Mouse (Mus musculus) midbrain, embryonic 11.5 days (tissue): ENCODE results near the gene Ccdc103. TPM values are rescaled to one million over a fixed set of nuclear protein-coding genes. Genes with fewer than 3 reads are reported as not detected.
A peak's percentile ranks its signal among the peaks of the same experiment; 100 is the strongest.

Source experiments
- ATAC-seq: fragments of 200-750 bp; cut with Nextera tagmentation; 2 replicates; pipeline ENCODE4 v1.8.0; 2017; ENCODE audit warnings: moderate TSS enrichment, moderate library complexity; ENCODE audit not compliant: low FRiP score
- DNase-seq: peaks from one replicate; pipeline ENCODE4 v3.0.0; 2015; ENCODE audit warnings: low spot score; ENCODE audit errors: missing footprints
- H3K27ac ChIP-seq: fragments of 300-500 bp; sonication (generic); 2 replicates; pipeline ENCODE4 v1.5.1; 2014; ENCODE audit warnings: low read depth, low read length
- H3K27me3 ChIP-seq: fragments of 300-500 bp; sonication (generic); 2 replicates; pipeline ENCODE4 v1.6.1; 2014; ENCODE audit warnings: mild to moderate bottlenecking, low read length, moderate library complexity, mixed read lengths; ENCODE audit not compliant: control insufficient read depth, insufficient read depth
- H3K36me3 ChIP-seq: fragments of 300-500 bp; sonication (generic); 2 replicates; pipeline ENCODE4 v1.6.1; 2014; ENCODE audit warnings: mild to moderate bottlenecking, low read length, moderate library complexity, mixed read lengths; ENCODE audit not compliant: control insufficient read depth, insufficient read depth
- H3K4me1 ChIP-seq: fragments of 300-500 bp; sonication (generic); 2 replicates; pipeline ENCODE4 v1.6.1; 2014; ENCODE audit warnings: low read length; ENCODE audit not compliant: control insufficient read depth, insufficient read depth
- H3K4me2 ChIP-seq: fragments of 300-500 bp; sonication (generic); 2 replicates; pipeline ENCODE4 v1.6.1; 2014; ENCODE audit warnings: mild to moderate bottlenecking, moderate library complexity
- H3K4me3 ChIP-seq: fragments of 300-500 bp; sonication (generic); 2 replicates; pipeline ENCODE4 v1.5.1; 2014; ENCODE audit warnings: low read depth, low read length
- H3K9ac ChIP-seq: fragments of 300-500 bp; sonication (generic); 2 replicates; pipeline ENCODE4 v1.6.1; 2014; ENCODE audit warnings: low read length
- H3K9me3 ChIP-seq: fragments of 300-500 bp; sonication (generic); 2 replicates; pipeline ENCODE4 v1.6.1; 2016; ENCODE audit warnings: low read length; ENCODE audit not compliant: control insufficient read depth
- WGBS: fragments of 180-500 bp; shearing (Covaris S2); extraction: QIAGEN DNeasy Blood & Tissue Kit; methylation state at CpG from one replicate; pipeline ENCODE4 v1.1.7; 2014; 5-methylcytosine and 5-hydroxymethylcytosine counted together
- polyA plus RNA-seq: library from polyadenylated mRNA; unstranded; fragments of >200 nt; fragmentation: Nextera tagmentation; extraction: Ambion mirVana; gene quantifications from 2 replicates; pipeline ENCODE4 v1.2.1, GENCODE M21; 2014

Ccdc103 gene
- polyA plus RNA-seq = 1.6 and 1.9 TPM in 2 replicates

GRCm38 (mm10) chr11:102880585-102881313 lies at the start of gene Ccdc103, which contains the start of gene Eftud2:
Gene Ccdc103, plus strand, starts transcription at chr11:102881204.
Gene Eftud2, minus strand, starts transcription at chr11:102880985.
- Histone ChIP-seq H3K4me1 (peaks cover 16% of the 10 kb centered on the region), H3K9me3 (no peaks in the 10 kb centered on the region), H3K9ac (peak within 1 kb of the TSS; percentile 83), H3K27ac (peak within 1 kb of the TSS; percentile 41), H3K36me3 (peaks cover 7% of the 10 kb centered on the region), H3K4me2 (peak within 1 kb of the TSS; percentile 63), H3K4me3 (peak within 1 kb of the TSS; percentile 75), H3K27me3 (no peaks in the 10 kb centered on the region)
- DNase-seq (peak; percentile 100), ATAC-seq (peak; percentile 93)
- WGBS = under 1% methylated on average over 62 of the region's 62 CpGs

GRCm38 (mm10) chr11:102832700-102833297 lies 48.2 kb upstream of the Ccdc103 start:
- no peak for DNase-seq
- peaks cover 5% of the 10 kb centered on the region; the same call in 1 of the 2 replicates for H3K36me3 ChIP-seq
- H3K9ac ChIP-seq = no peak overlapping the region
- no peak for ATAC-seq
- no peaks in the 10 kb centered on the region for H3K4me1 ChIP-seq
- 74% methylated on average over 18 of the region's 18 CpGs for WGBS
- H3K27me3 ChIP-seq = no peaks in the 10 kb centered on the region
- no peak overlapping the region for H3K4me2 ChIP-seq
- H3K4me3 ChIP-seq = no peak overlapping the region
- no peak overlapping the region for H3K27ac ChIP-seq
- no peaks in the 10 kb centered on the region for H3K9me3 ChIP-seq

- H3K4me3 ChIP-seq = no peak overlapping the region
- ATAC-seq (no peak), DNase-seq (no peak)
- WGBS = 93% methylated on average over 10 of the region's 10 CpGs
- H3K4me1 ChIP-seq = no peaks in the 10 kb centered on the region
- H3K36me3 ChIP-seq = peaks cover 7% of the 10 kb centered on the region; the same call in 1 of the 2 replicates
- no peaks in the 10 kb centered on the region for H3K27me3 ChIP-seq
- H3K4me2 ChIP-seq = no peak overlapping the region
- no peak overlapping the region for H3K9ac ChIP-seq
- no peaks in the 10 kb centered on the region for H3K9me3 ChIP-seq
- H3K27ac ChIP-seq = no peak overlapping the region
Observed at GRCm38 (mm10) chr11:102834219-102834618, 46.8 kb upstream of the Ccdc103 start.

GRCm38 (mm10) chr11:102835549-102835948 lies 45.5 kb upstream of the Ccdc103 start, which contains the start of gene Higd1b:
Gene Higd1b, plus strand, starts transcription at chr11:102835849.
- ATAC-seq (no peak), DNase-seq (no peak)
- no peak within 1 kb of the TSS for H3K4me2 ChIP-seq
- H3K36me3 ChIP-seq = peaks cover 11% of the 10 kb centered on the region; the same call in 1 of the 2 replicates
- H3K27me3 ChIP-seq = no peaks in the 10 kb centered on the region
- H3K4me1 ChIP-seq = no peaks in the 10 kb centered on the region
- H3K9ac ChIP-seq = no peak within 1 kb of the TSS
- H3K27ac ChIP-seq = no peak within 1 kb of the TSS
- H3K9me3 ChIP-seq = no peaks in the 10 kb centered on the region
- 80% methylated on average over 4 of the region's 4 CpGs for WGBS
- no peak within 1 kb of the TSS for H3K4me3 ChIP-seq

GRCm38 (mm10) chr11:102836146-102836545 lies 44.9 kb upstream of the Ccdc103 start:
- Histone ChIP-seq H3K27me3 (no peaks in the 10 kb centered on the region), H3K36me3 (peaks cover 15% of the 10 kb centered on the region), H3K9me3 (no peaks in the 10 kb centered on the region), H3K27ac (no peak overlapping the region), H3K9ac (no peak overlapping the region), H3K4me2 (no peak overlapping the region), H3K4me1 (no peaks in the 10 kb centered on the region), H3K4me3 (no peak overlapping the region)
- no peak for ATAC-seq
- 92% methylated on average over 9 of the region's 9 CpGs for WGBS
- DNase-seq = no peak

GRCm38 (mm10) chr11:102837385-102837784 lies 43.6 kb upstream of the Ccdc103 start:
- Histone ChIP-seq H3K9me3 (no peaks in the 10 kb centered on the region), H3K4me1 (no peaks in the 10 kb centered on the region), H3K27ac (no peak overlapping the region), H3K36me3 (peaks cover 19% of the 10 kb centered on the region), H3K9ac (no peak overlapping the region), H3K27me3 (no peaks in the 10 kb centered on the region), H3K4me2 (no peak overlapping the region), H3K4me3 (no peak overlapping the region)
- DNase-seq = no peak
- WGBS = 85% methylated on average over 1 of the region's 1 CpGs
- no peak for ATAC-seq

- Histone ChIP-seq H3K4me3 (no peak overlapping the region), H3K27me3 (no peaks in the 10 kb centered on the region), H3K9ac (no peak overlapping the region), H3K36me3 (peaks cover 21% of the 10 kb centered on the region), H3K4me2 (no peak overlapping the region), H3K4me1 (no peaks in the 10 kb centered on the region), H3K27ac (no peak overlapping the region), H3K9me3 (no peaks in the 10 kb centered on the region)
- WGBS = 96% methylated on average over 2 of the region's 2 CpGs
- ATAC-seq (no peak), DNase-seq (no peak)
Observed at GRCm38 (mm10) chr11:102838126-102838525, 42.9 kb upstream of the Ccdc103 start.

- H3K27ac ChIP-seq = no peak overlapping the region
- H3K9me3 ChIP-seq = no peaks in the 10 kb centered on the region
- no peak overlapping the region for H3K9ac ChIP-seq
- ATAC-seq (no peak), DNase-seq (no peak)
- H3K36me3 ChIP-seq = peaks cover 23% of the 10 kb centered on the region
- H3K4me3 ChIP-seq = no peak overlapping the region
- H3K27me3 ChIP-seq = no peaks in the 10 kb centered on the region
- H3K4me2 ChIP-seq = no peak overlapping the region
- H3K4me1 ChIP-seq = no peaks in the 10 kb centered on the region
- 89% methylated on average over 9 of the region's 9 CpGs for WGBS
Observed at GRCm38 (mm10) chr11:102838616-102839150, 42.3 kb upstream of the Ccdc103 start.

- Histone ChIP-seq H3K27me3 (no peaks in the 10 kb centered on the region), H3K4me1 (no peaks in the 10 kb centered on the region), H3K9me3 (no peaks in the 10 kb centered on the region), H3K27ac (no peak overlapping the region), H3K4me3 (no peak overlapping the region), H3K4me2 (no peak overlapping the region), H3K36me3 (peaks cover 52% of the 10 kb centered on the region), H3K9ac (no peak overlapping the region)
- DNase-seq (no peak), ATAC-seq (no peak)
- WGBS = 90% methylated on average over 10 of the region's 10 CpGs
Observed at GRCm38 (mm10) chr11:102845926-102846325, 35.1 kb upstream of the Ccdc103 start.
